Mouse (Mus musculus): ENCODE results near the gene Tnnt3. TPM values are rescaled to one million over a fixed set of nuclear protein-coding genes. Genes with fewer than 3 reads are reported as not detected.

The Tnnt3 gene
- total and polyA plus RNA-seq, 3 experiments, result not detected

- TF ChIP-seq TBP (IDR thresholded peaks at IDR 0.05; ENCODE audit: low read depth, low read length) (no peak), MYC (IDR thresholded peaks at IDR 0.05; ENCODE audit: low read depth, low read length) (no peak), ZKSCAN1 (IDR thresholded peaks at IDR 0.05; ENCODE audit: low read depth, low read length) (no peak), MYB (IDR thresholded peaks at IDR 0.05; ENCODE audit: low read depth, low read length) (no peak)
Measured at GRCm38 (mm10) chr7:142537879-142538278, 39.2 kb downstream of the Tnnt3 start (continued).

- Histone ChIP-seq H3K79me2 (ENCODE audit: control insufficient read depth, insufficient read depth, low read length, poor library complexity) (no peaks in the 10 kb centered on the region; the same call in 1 of the 2 replicates), H3K27me3 (ENCODE audit: control insufficient read depth in 1 of 2, insufficient read depth in 2 of 2, low read length in 2 of 2) (no peaks in the 10 kb centered on the region), H3K9ac (ENCODE audit: control insufficient read depth, low read depth, low read length, poor library complexity, severe bottlenecking) (no peak overlapping the region), H3K4me1 (ENCODE audit: control insufficient read depth in 1 of 2, insufficient read depth in 2 of 2, low read length in 2 of 2) (peaks cover 4 to 7% of the 10 kb centered on the region in 2 experiments; a peak in 3 of 4 replicates), H3K9me3 (replicated peaks; ENCODE audit: insufficient read depth, low read length) (no peaks in the 10 kb centered on the region), H3K27ac (ENCODE audit: control insufficient read depth, low read depth, low read length) (no peak overlapping the region), H3K4me3 (ENCODE audit: control insufficient read depth in 1 of 2, insufficient read depth in 1 of 2, low read depth in 2 of 2, low read length in 2 of 2) (no peak overlapping the region), H3K36me3 (ENCODE audit: control insufficient read depth in 1 of 2, insufficient read depth in 2 of 2, low read length in 2 of 2) (peaks cover 0 to 6% of the 10 kb centered on the region in 2 experiments; a peak in 3 of 4 replicates)
- no peak for DNase-seq (ENCODE audit: low read depth, low spot score)
- no peak for TF ChIP-seq CTCF (IDR thresholded peaks at IDR 0.05 in 2 of 3, conservative IDR thresholded peaks at IDR 0.05 in 1 of 3; ENCODE audit: control insufficient read depth in 1 of 3, insufficient read depth in 1 of 3, low read depth in 2 of 3, low read length in 3 of 3, poor library complexity in 1 of 3, severe bottlenecking in 1 of 3)
- TF ChIP-seq NRF1 (IDR thresholded peaks at IDR 0.05; ENCODE audit: insufficient read depth, low read depth, low read length, poor library complexity, severe bottlenecking), result no peak
- no peak for TF ChIP-seq MAX (IDR thresholded peaks at IDR 0.05; ENCODE audit: low read length)
- TF ChIP-seq BHLHE40 (IDR thresholded peaks at IDR 0.05; ENCODE audit: borderline replicate concordance, low read depth, low read length), result no peak
- no peak for TF ChIP-seq MAZ (IDR thresholded peaks at IDR 0.05; ENCODE audit: low read depth, low read length)
- no peak for TF ChIP-seq POLR2A (IDR thresholded peaks at IDR 0.05; ENCODE audit: control insufficient read depth in 1 of 2, insufficient read depth in 1 of 2, low read depth in 1 of 2, low read length in 2 of 2, poor library complexity in 1 of 2)
- no peak for TF ChIP-seq TBP (IDR thresholded peaks at IDR 0.05; ENCODE audit: low read depth, low read length)
- no peak for TF ChIP-seq CHD2 (IDR thresholded peaks at IDR 0.05; ENCODE audit: low read length)
- TF ChIP-seq MYB (IDR thresholded peaks at IDR 0.05; ENCODE audit: low read depth, low read length), result no peak
- TF ChIP-seq JUND (IDR thresholded peaks at IDR 0.05; ENCODE audit: low read depth, low read length), result no peak
- TF ChIP-seq GATA1 (IDR thresholded peaks at IDR 0.05; ENCODE audit: low read depth, low read length), result no peak
- TF ChIP-seq NELFE (IDR thresholded peaks at IDR 0.05; ENCODE audit: low read depth, low read length), result no peak
Measured at GRCm38 (mm10) chr7:142538291-142538690, 39.7 kb downstream of the Tnnt3 start.

GRCm38 (mm10) chr7:142538766-142539165 lies 40.1 kb downstream of the Tnnt3 start:
- H3K79me2 ChIP-seq (ENCODE audit: control insufficient read depth, insufficient read depth, low read length, poor library complexity), result no peaks in the 10 kb centered on the region
- peaks cover 0 to 4% of the 10 kb centered on the region in 2 experiments; a peak in 3 of 4 replicates for H3K36me3 ChIP-seq (ENCODE audit: control insufficient read depth in 1 of 2, insufficient read depth in 2 of 2, low read length in 2 of 2)
- H3K9me3 ChIP-seq (replicated peaks; ENCODE audit: insufficient read depth, low read length), result no peaks in the 10 kb centered on the region
- no peak overlapping the region for H3K27ac ChIP-seq (ENCODE audit: control insufficient read depth, low read depth, low read length)
- no peaks in the 10 kb centered on the region for H3K27me3 ChIP-seq (ENCODE audit: control insufficient read depth in 1 of 2, insufficient read depth in 2 of 2, low read length in 2 of 2)
- no peak for TF ChIP-seq ZNF384 (IDR thresholded peaks at IDR 0.05; ENCODE audit: low read depth, low read length)
- no peak for TF ChIP-seq ZKSCAN1 (IDR thresholded peaks at IDR 0.05; ENCODE audit: low read depth, low read length)
- TF ChIP-seq POLR2A (IDR thresholded peaks at IDR 0.05; ENCODE audit: control insufficient read depth in 1 of 2, insufficient read depth in 1 of 2, low read depth in 1 of 2, low read length in 2 of 2, poor library complexity in 1 of 2), result no peak
- no peak for TF ChIP-seq GABPA (IDR thresholded peaks at IDR 0.05; ENCODE audit: low read depth, low read length)
- TF ChIP-seq MAFK (IDR thresholded peaks at IDR 0.05; ENCODE audit: borderline replicate concordance, low read depth, low read length), result no peak
- no peak for TF ChIP-seq SIN3A (IDR thresholded peaks at IDR 0.05; ENCODE audit: low read length)
- no peak for DNase-seq (ENCODE audit: low read depth, low spot score)
- no peak overlapping the region for H3K4me3 ChIP-seq (ENCODE audit: control insufficient read depth in 1 of 2, insufficient read depth in 1 of 2, low read depth in 2 of 2, low read length in 2 of 2)
- H3K4me1 ChIP-seq (ENCODE audit: control insufficient read depth in 1 of 2, insufficient read depth in 2 of 2, low read length in 2 of 2), result peaks cover 4 to 7% of the 10 kb centered on the region in 2 experiments; a peak in 3 of 4 replicates
- H3K9ac ChIP-seq (ENCODE audit: control insufficient read depth, low read depth, low read length, poor library complexity, severe bottlenecking), result no peak overlapping the region
